Mouse (Mus musculus): Measurements from ENCODE around the gene Laptm5. TPM values are rescaled to one million over a fixed set of nuclear protein-coding genes. Genes with fewer than 3 reads are reported as not detected.

Laptm5 gene
- polyA plus RNA-seq, 1 experiment from 2014 or later = 76.1 TPM

DNA sequence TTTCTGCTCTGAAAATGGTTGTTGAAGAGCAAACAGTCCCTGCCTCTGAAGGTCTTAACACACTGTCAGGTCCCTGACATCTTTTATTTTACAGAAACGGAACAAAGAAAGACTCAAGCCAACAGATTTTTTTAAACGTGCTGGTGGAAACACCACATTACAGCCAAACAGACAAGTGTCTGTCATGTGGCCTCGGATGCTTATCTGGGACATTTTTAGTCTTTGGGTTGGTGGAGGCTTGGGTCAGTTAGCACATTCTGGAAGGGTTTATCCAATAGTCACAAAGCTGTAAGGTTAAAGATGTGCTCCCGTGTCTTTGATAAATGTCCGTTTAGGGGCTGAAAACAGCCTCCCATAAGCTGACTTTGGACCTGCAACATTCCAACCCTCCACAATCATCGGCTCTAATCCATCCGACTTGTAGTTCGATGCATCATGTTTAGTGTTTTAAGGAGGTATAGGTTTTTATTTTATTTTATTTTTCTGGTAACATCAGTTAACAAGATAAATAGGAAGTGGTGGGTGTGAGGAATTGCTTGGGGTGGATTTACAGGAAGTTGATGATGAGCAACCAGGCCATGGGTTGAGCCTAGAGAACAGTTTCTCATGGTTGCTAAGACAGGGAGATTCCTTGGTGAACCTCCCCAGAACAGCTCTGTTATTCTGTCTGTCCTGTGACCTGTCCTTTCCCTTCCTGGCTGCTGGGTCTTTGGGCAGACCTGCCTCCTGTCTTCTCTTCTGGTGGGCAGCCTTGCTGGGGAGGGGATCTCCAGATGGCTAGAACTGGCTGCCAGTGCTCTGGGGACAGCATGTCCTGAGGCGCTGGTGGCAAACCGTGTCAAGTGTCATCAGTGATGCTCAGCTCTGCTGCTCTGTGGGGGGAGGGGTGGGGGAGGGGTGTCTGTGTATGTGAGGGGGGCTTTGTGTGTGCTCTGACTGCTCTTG, 6.2 kb downstream of the Laptm5 start:
- H3K9ac ChIP-seq (ENCODE audit: low read depth, low read length) = no peak overlapping the region
- peaks cover 18% of the 10 kb centered on the region for H3K4me1 ChIP-seq (ENCODE audit: control insufficient read depth, insufficient read depth, low read length)
- H3K36me3 ChIP-seq (ENCODE audit: control insufficient read depth, insufficient read depth, low read length) = no peaks in the 10 kb centered on the region
- no peak overlapping the region for H3K27ac ChIP-seq (replicated peaks; ENCODE audit: low read depth, low read length)
- no peak overlapping the region for H3K4me2 ChIP-seq (ENCODE audit: low read depth, low read length)
- no peaks in the 10 kb centered on the region for H3K9me3 ChIP-seq (ENCODE audit: control insufficient read depth, low read length)
- WGBS = 62% methylated on average over 10 of the region's 10 CpGs
- no peaks in the 10 kb centered on the region for H3K27me3 ChIP-seq (replicated peaks; ENCODE audit: control insufficient read depth, insufficient read depth, low read length)
- ATAC-seq (ENCODE audit: low read depth) (no peak), DNase-seq (ENCODE audit: low spot score) (no peak)
- H3K4me3 ChIP-seq (ENCODE audit: low read depth, low read length) = no peak overlapping the region

DNA sequence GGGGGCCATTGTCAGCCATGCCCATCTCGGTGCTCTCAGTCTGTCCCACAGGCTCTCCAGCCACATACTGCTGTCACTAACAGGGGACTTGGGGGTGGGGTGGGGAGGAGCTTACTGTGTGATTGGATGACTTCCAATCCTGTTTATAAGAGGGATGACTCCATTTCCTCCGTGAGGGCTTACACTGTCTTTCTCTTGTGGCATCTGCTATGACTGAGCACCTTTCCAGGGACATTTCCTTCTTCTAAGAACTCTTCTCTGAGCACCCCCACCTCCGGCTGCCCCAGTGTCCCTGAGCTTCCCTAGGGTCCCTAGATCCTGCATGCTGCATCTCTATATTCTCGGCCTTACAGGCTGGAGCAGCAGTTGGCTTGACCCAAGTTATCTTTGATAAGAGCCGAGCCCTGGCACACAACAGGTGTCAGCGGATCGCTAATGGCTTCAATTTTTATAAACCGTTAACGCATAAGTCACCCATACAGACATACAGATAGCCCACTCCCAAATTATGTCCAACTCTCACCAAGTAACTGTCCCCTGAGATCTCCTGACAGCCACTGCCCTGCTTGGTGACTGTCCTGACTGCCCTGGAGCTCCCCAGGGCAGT, 6.9 kb downstream of the Laptm5 start:
- Histone ChIP-seq H3K4me2 (ENCODE audit: low read depth, low read length) (no peak overlapping the region), H3K27ac (replicated peaks; ENCODE audit: low read depth, low read length) (no peak overlapping the region), H3K4me3 (ENCODE audit: low read depth, low read length) (no peak overlapping the region), H3K36me3 (ENCODE audit: control insufficient read depth, insufficient read depth, low read length) (no peaks in the 10 kb centered on the region), H3K4me1 (ENCODE audit: control insufficient read depth, insufficient read depth, low read length) (peaks cover 18% of the 10 kb centered on the region), H3K9ac (ENCODE audit: low read depth, low read length) (no peak overlapping the region), H3K27me3 (replicated peaks; ENCODE audit: control insufficient read depth, insufficient read depth, low read length) (no peaks in the 10 kb centered on the region), H3K9me3 (ENCODE audit: control insufficient read depth, low read length) (no peaks in the 10 kb centered on the region)
- 0 out of 2 replicates have a peak, but pooled peaks have one; percentile 13 for ATAC-seq (ENCODE audit: low read depth)
- WGBS = 59% methylated on average over 9 of the region's 9 CpGs
- peak; percentile 45 for DNase-seq (ENCODE audit: low spot score)

DNA sequence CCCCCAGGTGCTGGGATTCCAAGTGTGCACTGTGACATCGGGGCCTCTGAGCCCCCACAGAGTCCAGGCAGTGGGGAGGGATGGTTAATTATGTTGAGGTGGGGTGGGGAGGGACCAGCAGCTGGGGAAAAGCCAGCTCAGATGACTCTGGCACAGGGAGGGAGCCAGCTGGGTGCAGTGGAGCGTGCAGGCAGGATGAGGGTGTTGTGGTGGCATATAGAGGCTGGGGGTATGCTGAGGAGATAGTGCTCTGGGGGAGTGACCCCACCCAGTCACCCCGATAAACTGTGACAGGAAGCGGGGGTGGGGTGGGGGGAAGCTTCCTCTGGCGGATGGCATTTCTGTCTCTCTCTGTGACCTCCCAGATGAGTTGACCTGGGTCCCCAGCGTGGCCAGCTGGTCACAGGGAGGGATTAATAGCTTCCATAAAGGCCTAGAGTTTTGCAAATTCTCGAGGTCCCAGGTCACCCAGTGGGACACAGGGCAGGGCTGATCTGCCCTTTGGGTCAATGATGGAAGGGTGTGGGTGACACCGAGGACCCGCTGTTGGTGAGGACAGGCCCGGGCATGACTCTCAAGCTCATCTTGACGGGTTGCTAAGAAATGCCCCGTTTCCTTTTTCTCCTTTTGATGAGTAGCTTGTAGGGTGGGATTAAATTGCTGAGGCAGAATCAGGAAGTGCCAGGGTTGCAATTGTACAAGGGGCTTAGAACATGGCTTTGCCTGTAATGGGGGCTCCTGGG, 8.2 kb downstream of the Laptm5 start:
- no peaks in the 10 kb centered on the region for H3K9me3 ChIP-seq (ENCODE audit: control insufficient read depth, low read length)
- 29% methylated on average over 11 of the region's 12 CpGs for WGBS
- DNase-seq (ENCODE audit: low spot score) = peak; percentile 46

DNA sequence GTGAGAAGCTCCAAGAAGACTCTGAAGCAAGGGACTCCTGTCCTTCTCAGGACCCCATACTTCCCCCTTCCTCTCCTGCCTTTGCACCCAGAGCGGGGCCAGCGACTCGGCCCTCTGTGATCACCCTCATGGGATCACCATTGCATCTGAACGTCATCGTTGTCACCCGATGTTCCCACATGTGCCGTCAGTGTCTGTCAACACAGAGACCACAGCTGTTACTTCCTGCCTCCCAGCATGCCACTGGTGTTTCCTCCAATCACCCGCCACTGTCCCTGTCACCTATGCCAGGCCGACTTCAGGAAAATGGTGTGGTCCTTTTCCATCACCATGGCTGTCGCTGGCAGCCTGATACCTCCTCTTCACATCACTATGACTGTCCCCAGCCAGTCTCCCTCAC, 9.1 kb downstream of the Laptm5 start:
- DNase-seq (ENCODE audit: low spot score) = no peak
- 64% methylated on average over 10 of the region's 10 CpGs for WGBS

More for the DNA sequence above, 8.2 kb downstream of the Laptm5 start:
- H3K4me2 ChIP-seq (ENCODE audit: low read depth, low read length) = no peak overlapping the region
- ATAC-seq (ENCODE audit: low read depth) = peak; percentile 50
- H3K27me3 ChIP-seq (replicated peaks; ENCODE audit: control insufficient read depth, insufficient read depth, low read length) = no peaks in the 10 kb centered on the region
- H3K27ac ChIP-seq (replicated peaks; ENCODE audit: low read depth, low read length) = no peak overlapping the region
- no peak overlapping the region for H3K9ac ChIP-seq (ENCODE audit: low read depth, low read length)
- peaks cover 18% of the 10 kb centered on the region for H3K4me1 ChIP-seq (ENCODE audit: control insufficient read depth, insufficient read depth, low read length)
- no peaks in the 10 kb centered on the region for H3K36me3 ChIP-seq (ENCODE audit: control insufficient read depth, insufficient read depth, low read length)
- H3K4me3 ChIP-seq (ENCODE audit: low read depth, low read length) = no peak overlapping the region

DNA sequence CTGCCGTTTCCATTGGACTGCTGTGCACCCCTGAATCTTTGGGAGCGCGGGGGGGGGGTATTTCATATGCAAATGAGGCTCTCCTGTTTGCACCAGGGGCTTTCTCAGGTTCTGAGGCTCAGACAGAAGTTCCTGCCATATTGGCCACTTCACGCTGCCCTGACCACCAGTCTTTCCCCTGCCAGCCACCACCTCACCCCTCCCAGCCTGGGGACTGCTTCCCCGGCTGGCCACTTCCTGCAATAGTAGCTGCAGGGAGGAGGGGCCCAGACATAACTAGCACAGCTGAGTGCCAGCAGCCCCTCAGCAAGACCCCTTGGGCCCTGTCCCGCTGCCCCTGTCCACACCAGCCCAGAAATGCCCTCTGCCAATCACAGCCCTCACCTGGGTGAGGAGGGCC, 13.3 kb downstream of the Laptm5 start:
- Histone ChIP-seq H3K9ac (ENCODE audit: low read depth, low read length) (no peak overlapping the region), H3K4me3 (ENCODE audit: low read depth, low read length) (no peak overlapping the region), H3K36me3 (ENCODE audit: control insufficient read depth, insufficient read depth, low read length) (no peaks in the 10 kb centered on the region), H3K4me1 (ENCODE audit: control insufficient read depth, insufficient read depth, low read length) (peaks cover 3% of the 10 kb centered on the region; the same call in 1 of the 2 replicates), H3K9me3 (ENCODE audit: control insufficient read depth, low read length) (no peaks in the 10 kb centered on the region), H3K4me2 (ENCODE audit: low read depth, low read length) (no peak overlapping the region), H3K27me3 (replicated peaks; ENCODE audit: control insufficient read depth, insufficient read depth, low read length) (no peaks in the 10 kb centered on the region), H3K27ac (replicated peaks; ENCODE audit: low read depth, low read length) (no peak overlapping the region)
- WGBS = 40% methylated on average over 4 of the region's 6 CpGs
- no peak for ATAC-seq (ENCODE audit: low read depth)
- DNase-seq (ENCODE audit: low spot score) = no peak

More for the DNA sequence above, 9.1 kb downstream of the Laptm5 start:
- H3K4me3 ChIP-seq (ENCODE audit: low read depth, low read length) = no peak overlapping the region
- H3K27ac ChIP-seq (replicated peaks; ENCODE audit: low read depth, low read length) = no peak overlapping the region
- no peak overlapping the region for H3K9ac ChIP-seq (ENCODE audit: low read depth, low read length)
- no peak for ATAC-seq (ENCODE audit: low read depth)
- H3K27me3 ChIP-seq (replicated peaks; ENCODE audit: control insufficient read depth, insufficient read depth, low read length) = no peaks in the 10 kb centered on the region
- no peaks in the 10 kb centered on the region for H3K9me3 ChIP-seq (ENCODE audit: control insufficient read depth, low read length)
- H3K4me2 ChIP-seq (ENCODE audit: low read depth, low read length) = no peak overlapping the region
- H3K36me3 ChIP-seq (ENCODE audit: control insufficient read depth, insufficient read depth, low read length) = no peaks in the 10 kb centered on the region
- peaks cover 18% of the 10 kb centered on the region for H3K4me1 ChIP-seq (ENCODE audit: control insufficient read depth, insufficient read depth, low read length)

DNA sequence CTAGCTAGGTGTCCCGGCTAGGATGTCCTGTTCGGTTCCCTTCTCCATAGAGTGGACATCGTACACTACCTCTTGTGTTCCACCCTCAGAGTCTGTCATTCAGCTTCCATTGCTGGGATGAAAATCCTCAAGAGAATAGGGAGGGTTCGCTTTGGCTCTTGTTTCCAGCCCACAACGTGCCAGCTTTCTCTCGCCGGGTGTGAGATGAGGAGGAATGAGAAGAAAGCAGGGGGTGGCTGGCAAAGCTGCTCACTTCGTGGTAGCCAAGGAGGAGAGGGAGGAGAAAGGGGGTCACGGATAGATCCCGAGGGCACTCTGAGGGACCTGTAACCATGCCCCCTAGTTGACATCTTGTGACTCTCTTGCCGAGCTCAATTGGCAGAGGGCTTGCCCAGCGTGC, 14.9 kb downstream of the Laptm5 start:
- DNase-seq (ENCODE audit: low spot score) = no peak
- Histone ChIP-seq H3K9ac (ENCODE audit: low read depth, low read length) (no peak overlapping the region), H3K4me1 (ENCODE audit: control insufficient read depth, insufficient read depth, low read length) (no peaks in the 10 kb centered on the region), H3K27ac (replicated peaks; ENCODE audit: low read depth, low read length) (no peak overlapping the region), H3K4me3 (ENCODE audit: low read depth, low read length) (no peak overlapping the region), H3K27me3 (replicated peaks; ENCODE audit: control insufficient read depth, insufficient read depth, low read length) (no peaks in the 10 kb centered on the region), H3K9me3 (ENCODE audit: control insufficient read depth, low read length) (no peaks in the 10 kb centered on the region), H3K36me3 (ENCODE audit: control insufficient read depth, insufficient read depth, low read length) (no peaks in the 10 kb centered on the region), H3K4me2 (ENCODE audit: low read depth, low read length) (no peak overlapping the region)
- WGBS = 87% methylated on average over 12 of the region's 12 CpGs
- no peak for ATAC-seq (ENCODE audit: low read depth)

DNA sequence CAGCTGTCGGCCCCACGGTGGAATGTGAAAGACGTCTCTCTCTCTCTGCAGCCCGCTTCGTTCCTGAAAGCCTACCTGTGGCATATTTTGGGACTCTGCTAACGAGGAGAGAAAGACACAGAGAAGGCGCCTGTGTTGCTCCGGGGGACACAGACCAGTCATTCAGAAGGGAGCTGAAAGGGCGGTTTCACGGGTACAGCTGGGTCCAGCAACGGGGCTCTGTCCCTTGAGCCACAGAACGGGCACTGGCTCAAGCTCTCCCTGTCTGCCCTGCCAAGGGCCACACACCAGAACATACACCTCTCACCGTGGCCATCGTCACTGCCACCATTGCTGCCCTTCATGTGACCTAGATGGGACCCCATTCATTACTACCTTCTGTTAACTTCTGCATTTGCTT, 29.7 kb downstream of the Laptm5 start:
- DNase-seq (ENCODE audit: low spot score) = no peak
- WGBS = 29% methylated on average over 14 of the region's 14 CpGs
- Histone ChIP-seq H3K36me3 (ENCODE audit: control insufficient read depth, insufficient read depth, low read length) (no peaks in the 10 kb centered on the region), H3K4me2 (ENCODE audit: low read depth, low read length) (no peak overlapping the region), H3K27ac (replicated peaks; ENCODE audit: low read depth, low read length) (no peak overlapping the region; the same call in 1 of the 2 replicates), H3K4me1 (ENCODE audit: control insufficient read depth, insufficient read depth, low read length) (0 out of 2 replicates have a peak, but pooled peaks cover 13% of the 10 kb centered on the region), H3K4me3 (ENCODE audit: low read depth, low read length) (no peak overlapping the region), H3K9me3 (ENCODE audit: control insufficient read depth, low read length) (no peaks in the 10 kb centered on the region), H3K27me3 (replicated peaks; ENCODE audit: control insufficient read depth, insufficient read depth, low read length) (no peaks in the 10 kb centered on the region), H3K9ac (ENCODE audit: low read depth, low read length) (no peak overlapping the region)
- ATAC-seq (ENCODE audit: low read depth) = no peak

DNA sequence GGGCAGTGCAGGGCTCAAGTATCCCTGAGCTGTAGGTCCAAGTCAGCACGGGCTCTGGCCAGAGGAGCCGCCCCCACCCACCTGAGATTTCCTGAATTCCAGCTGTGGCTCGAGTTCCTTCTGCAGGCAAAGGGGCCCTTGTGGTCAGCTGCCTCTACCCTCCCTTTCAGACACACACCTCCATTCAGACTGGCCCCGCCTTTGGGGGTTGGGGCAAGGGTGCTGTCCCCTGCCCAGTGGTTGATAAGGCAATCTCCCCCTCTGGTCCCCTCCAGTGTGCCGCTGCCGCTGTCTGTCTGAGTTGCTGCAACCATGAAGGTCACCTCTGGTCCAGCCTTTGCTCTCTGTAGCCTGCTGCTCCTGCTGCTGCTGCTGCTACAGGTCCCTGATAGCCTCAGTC, 31.2 kb downstream of the Laptm5 start, which contains the start of gene Matn1:
Matn1 (plus strand) TSS at position 274 of the 400 bp plus-strand sequence.
- ATAC-seq (ENCODE audit: low read depth) = no peak; the same call in 1 of the 2 replicates
- H3K4me1 ChIP-seq (ENCODE audit: control insufficient read depth, insufficient read depth, low read length) = 0 out of 2 replicates have a peak, but pooled peaks cover 5% of the 10 kb centered on the region
- 24% methylated on average over 6 of the region's 6 CpGs for WGBS
- H3K27me3 ChIP-seq (replicated peaks; ENCODE audit: control insufficient read depth, insufficient read depth, low read length) = no peaks in the 10 kb centered on the region
- H3K4me3 ChIP-seq (ENCODE audit: low read depth, low read length) = peak within 1 kb of the TSS; percentile 20
- no peaks in the 10 kb centered on the region for H3K36me3 ChIP-seq (ENCODE audit: control insufficient read depth, insufficient read depth, low read length)
- peak; percentile 44 for DNase-seq (ENCODE audit: low spot score)
- no peak within 1 kb of the TSS for H3K27ac ChIP-seq (replicated peaks; ENCODE audit: low read depth, low read length)
- H3K9me3 ChIP-seq (ENCODE audit: control insufficient read depth, low read length) = no peaks in the 10 kb centered on the region
- H3K9ac ChIP-seq (ENCODE audit: low read depth, low read length) = peak within 1 kb of the TSS; percentile 38; the same call in 1 of the 2 replicates
- H3K4me2 ChIP-seq (ENCODE audit: low read depth, low read length) = peak within 1 kb of the TSS; percentile 32; the same call in 1 of the 2 replicates
